Mouse (Mus musculus) frontal cortex, postnatal 36 days (tissue): ENCODE measurements at regions not wholly inside any gene's neighbourhood (a gene's known extent, or its start where the extent isn't known, plus 50 kb on each side); places are given as distances from the start of the nearest gene placed in this dataset.
A peak's percentile ranks its signal among the peaks of the same experiment; 100 is the strongest.

Experiments
- DNase-seq, 2 experiments: peaks; one replicate each; pipeline ENCODE4 v3.0.0; 2022; ENCODE audit warnings: low spot score in 2 of 2

GRCm38 (mm10) chr14:24939476-24940200 lies 452.7 kb downstream of the Rps24 start:
- DNase-seq, result peak; percentile 76 to 85

- no peak for DNase-seq
Measured at GRCm38 (mm10) chr14:24945716-24946115, 458.8 kb downstream of the Rps24 start.

DNA sequence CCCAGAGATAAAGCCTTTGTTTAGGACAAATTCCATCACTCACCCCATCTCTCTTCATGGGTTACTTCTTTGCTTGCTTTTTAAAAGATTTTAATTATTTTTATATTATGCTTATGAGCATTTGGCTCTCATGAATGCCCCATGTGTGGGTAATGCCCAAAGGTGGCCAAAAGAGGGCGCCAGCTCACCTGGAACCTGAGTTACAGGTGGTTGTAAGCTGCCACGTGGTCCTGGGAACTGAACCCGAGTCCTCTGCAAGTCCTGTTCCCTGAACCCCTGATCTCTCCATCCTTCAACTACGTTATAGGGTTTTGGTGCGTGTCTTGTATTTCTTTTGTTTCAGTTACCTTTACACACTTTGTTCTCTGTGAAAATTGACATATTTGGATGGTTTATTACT lies 460.2 kb downstream of the Rps24 start:
- DNase-seq, result no peak

DNA sequence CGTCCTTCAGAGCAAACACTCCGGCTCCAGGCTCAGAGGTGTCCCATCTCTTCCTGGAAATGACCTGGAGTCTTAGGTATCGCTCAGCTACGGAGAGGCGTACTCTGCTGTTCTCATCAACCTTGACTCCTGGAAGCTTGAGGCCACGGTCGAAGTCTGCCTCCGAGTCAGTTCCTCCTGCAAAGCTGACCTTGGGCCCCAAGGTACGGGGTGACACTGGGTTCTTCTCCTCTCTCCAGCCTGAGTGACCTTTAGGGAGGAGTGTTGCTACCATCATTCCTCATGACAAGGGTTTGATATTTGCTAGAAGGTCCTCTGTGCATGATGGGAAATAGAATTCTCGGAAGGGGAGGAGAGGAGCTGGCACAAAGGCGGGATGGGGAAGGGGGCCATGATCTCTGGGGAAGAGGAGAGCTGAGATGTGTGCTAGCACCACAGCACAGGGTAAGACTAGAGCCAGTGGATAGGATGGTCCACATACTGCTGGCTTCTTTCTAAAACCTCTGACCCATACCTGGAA lies 469.0 kb downstream of the Rps24 start:
- DNase-seq, result no peak

DNA sequence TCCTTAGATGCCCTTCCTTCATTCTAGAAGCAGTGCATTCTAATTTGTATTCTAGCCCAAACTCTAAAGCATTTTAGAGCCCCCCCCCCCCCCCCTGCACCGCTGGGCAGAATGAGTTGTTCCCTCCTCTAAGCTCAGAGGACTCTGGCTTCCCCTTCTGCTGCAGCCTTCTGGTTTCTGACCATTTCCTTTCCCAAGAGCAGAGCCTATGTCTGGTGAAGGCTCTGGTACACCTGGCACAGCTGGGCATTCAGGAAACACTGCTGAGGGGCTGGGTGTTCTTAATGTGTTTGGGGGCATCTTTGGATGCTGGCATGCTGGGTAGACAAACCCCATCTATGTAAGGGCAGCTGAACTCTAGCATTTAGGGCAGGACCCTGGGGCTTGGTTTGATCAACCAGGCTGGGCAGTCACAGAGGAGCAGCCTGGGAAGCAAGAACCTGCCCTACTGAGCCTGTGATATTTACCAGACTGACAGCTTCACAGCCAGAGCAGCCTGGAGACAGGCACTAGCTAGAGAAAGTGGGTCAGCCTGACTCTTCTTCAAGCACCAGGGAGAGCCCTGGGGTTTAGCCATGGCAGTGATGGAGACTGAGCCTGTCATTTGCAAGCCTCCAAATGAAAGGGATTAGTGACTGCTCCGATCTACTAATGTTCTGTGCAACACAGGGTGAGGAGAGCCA lies 469.7 kb downstream of the Rps24 start:
- no peak for DNase-seq

GRCm38 (mm10) chr14:24957392-24957791 lies 470.5 kb downstream of the Rps24 start:
- no peak for DNase-seq

DNA sequence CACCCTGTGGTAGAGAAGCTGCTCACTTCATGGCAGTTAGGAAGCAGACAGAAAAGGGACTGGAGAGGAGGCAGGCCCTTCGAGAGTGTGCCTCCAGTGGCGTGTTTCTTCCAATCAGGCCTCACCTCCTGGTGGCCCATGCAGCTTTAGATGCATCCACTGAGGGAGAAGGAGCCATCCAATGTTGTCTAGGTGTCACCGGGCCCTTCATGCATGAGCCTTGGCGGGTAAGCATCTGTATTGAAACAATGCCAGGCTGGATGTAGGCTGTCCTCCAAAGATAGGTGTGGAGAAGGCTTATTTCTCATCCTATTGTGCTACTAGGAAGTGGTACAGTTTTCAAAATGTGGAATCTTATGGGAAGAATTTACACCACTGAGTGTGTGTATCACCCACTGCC lies 471.9 kb downstream of the Rps24 start:
- no peak for DNase-seq

DNA sequence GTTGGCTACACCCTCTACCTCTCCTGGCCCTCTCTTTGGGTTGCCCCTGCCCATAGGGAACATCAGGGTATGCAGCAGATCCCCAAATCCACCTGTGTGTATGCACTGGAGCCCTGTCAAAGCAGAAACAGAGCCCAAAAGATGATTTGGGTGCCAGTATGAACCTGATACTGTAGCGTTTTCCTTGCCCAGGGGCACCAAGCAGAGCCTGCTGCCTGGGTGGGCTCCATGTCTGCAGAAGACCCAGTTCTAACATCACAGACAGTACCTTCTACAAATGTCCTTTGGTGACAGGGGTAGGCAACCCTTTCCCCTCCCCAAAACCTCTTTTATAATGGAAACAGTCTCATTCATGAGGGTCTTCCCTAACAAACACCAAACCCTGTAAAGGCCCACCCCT lies 472.5 kb downstream of the Rps24 start:
- no peak for DNase-seq

- DNase-seq, result peak; percentile 38 to 46
Measured at GRCm38 (mm10) chr14:24960082-24960482, 473.2 kb downstream of the Rps24 start.

- DNase-seq, result no peak
Measured at GRCm38 (mm10) chr14:24960875-24961274, 473.9 kb downstream of the Rps24 start.

DNA sequence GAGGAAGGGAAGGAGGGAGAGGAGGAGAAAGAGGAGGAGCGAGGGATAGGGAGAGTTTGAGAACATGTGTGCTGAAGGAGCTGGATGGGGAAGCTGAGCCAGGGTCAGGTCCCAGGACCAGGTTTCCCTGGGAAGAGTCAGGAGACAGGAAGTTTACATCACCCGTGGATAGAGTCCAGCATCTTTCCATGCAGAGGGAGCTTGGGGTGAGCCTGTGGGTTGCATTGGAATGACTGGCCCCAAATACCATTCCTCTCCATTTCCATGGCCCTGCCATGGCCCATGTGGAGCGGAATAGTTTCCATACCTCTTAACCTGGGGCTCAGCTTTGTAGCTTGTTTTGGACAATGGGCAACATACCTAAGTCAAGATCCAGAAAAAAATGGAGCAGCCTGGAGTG lies 474.8 kb downstream of the Rps24 start:
- no peak for DNase-seq

- DNase-seq, result no peak
Measured at GRCm38 (mm10) chr14:24969584-24969983, 482.7 kb downstream of the Rps24 start.

GRCm38 (mm10) chr14:24972357-24972756 lies 485.4 kb downstream of the Rps24 start:
- DNase-seq, result no peak

GRCm38 (mm10) chr14:24973039-24973438 lies 485.9 kb upstream of the Zmiz1 start:
- DNase-seq, result no peak

DNA sequence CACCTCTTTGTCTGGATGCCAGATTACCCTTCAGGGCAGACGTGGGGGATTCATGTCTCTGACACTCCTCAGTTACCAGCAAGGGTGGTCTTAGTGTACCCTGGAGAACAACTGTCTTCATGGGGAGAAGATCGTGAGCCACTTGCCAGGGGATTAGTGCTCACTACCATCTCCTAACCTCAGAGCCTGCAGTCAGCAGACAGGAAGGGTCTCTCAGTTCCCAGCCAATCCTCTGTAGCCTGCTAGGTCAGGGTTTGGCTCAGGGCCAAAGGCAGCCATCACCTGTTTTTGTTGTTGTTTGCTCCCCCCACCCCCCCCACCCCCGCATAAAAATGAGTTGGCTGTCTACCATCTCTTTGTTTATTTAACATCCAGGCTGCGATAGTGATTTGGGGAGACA lies 485.4 kb upstream of the Zmiz1 start:
- no peak for DNase-seq

DNA sequence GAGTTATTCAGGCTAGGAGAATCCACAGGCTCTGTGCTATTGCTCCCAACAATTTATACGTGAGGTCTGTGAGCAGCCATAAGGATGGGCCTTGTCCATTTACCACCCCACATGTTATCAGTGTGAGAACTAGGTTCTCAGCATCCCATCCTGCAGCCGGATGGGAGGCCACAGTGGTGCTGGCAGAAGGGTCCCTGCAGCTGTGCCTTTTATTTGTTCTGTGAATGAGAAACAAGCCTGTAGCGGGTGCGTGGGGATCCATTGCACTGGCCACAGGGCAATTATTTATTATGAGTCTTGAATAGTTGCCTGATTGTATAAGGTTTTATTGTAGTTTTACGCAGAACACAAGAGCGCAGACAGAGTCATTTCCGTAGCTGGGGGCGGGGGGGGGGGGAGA lies 476.5 kb upstream of the Zmiz1 start:
- no peak for DNase-seq

DNA sequence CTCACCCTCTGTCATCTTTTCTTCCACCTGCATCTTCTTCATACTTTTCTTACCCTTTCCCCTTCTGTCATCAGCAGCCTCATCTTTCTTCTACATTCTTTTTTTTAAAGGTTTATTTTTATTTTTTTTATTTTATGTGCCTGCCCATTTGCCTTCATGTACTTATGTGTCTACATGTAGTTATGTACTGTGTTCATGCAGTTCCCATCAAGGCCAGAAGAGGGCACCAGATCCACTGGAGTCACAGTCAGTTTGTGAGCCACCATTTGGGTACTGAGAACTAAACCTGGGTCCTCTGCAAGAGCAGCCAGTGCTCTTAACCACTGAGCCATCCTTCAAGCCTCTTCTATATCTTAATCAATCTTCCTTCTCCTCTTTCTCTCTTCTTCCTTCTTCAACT lies 475.7 kb upstream of the Zmiz1 start:
- DNase-seq, result no peak

- no peak for DNase-seq
Measured at GRCm38 (mm10) chr14:24985806-24986359, 473.1 kb upstream of the Zmiz1 start.

DNA sequence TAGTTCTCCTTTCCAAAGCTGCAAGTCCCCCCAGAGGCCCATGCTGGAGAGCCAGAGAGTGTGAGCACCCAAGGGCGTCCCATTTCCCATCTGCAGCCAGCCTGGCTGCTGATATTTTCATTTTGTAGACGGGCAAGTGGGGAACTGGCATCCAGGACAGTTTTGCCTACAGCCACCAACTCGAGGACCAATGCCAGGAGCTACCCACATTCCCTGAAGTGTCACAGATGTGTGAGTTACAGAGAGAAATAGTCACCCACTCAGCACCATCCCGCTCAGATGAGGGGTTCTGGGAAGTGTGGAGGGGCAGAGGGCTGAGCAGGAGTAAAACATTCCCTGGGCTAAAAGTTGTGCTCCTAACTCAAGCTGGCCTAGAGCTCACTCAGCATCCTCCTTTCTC lies 472.6 kb upstream of the Zmiz1 start:
- DNase-seq, result peak; percentile 58 to 61

GRCm38 (mm10) chr14:24993751-24994658 lies 465.0 kb upstream of the Zmiz1 start:
- DNase-seq, result peak; percentile 22 to 36

GRCm38 (mm10) chr14:24995226-24995625 lies 463.8 kb upstream of the Zmiz1 start:
- peak; percentile 15 to 30 for DNase-seq
